Mouse (Mus musculus): ENCODE measurements around the gene Hnrnpul2. TPM values are rescaled to one million over a fixed set of nuclear protein-coding genes. Genes with fewer than 3 reads are reported as not detected.
A peak's percentile ranks its signal among the peaks of the same experiment; 100 is the strongest.

The Hnrnpul2 gene
- total and polyA plus RNA-seq, 3 experiments = 17.8 to 81.6 (median 44.3) TPM

DNA sequence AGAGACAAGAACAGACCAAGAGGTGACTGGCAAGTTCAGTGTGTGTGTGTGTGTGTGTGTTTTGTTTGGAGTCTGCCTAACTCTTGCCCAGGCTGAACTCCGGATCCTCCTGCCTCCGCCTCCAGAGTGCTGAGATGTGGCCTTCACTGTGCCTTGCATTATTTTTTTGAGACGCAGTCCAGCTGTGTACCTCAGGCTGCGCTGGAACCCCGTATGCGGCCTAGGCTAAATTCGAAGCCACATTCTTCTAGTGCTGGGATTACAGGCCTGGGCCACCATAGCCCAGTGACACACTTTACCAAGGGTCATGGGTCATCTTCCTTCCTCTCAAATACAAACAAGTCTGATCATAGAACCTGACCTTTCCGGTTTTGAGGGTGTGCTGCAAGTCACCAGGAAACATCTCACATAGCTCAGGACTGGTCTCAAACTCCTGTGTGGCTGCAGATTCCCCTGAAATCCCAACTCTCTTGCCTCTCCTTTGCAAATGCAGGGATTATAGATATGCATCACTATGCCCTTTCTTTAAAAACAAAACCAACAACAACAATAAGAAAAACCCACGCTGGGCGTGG lies 52.5 kb downstream of the Hnrnpul2 start:
- no peak for DNase-seq (ENCODE audit: extremely low read depth)
- TF ChIP-seq ZMIZ1 (IDR thresholded peaks at IDR 0.05; ENCODE audit: low read depth, low read length) = no peak
- TF ChIP-seq BHLHE40 (IDR thresholded peaks at IDR 0.05; ENCODE audit: low read depth, low read length) = no peak
- no peak for TF ChIP-seq MEF2A (IDR thresholded peaks at IDR 0.05; ENCODE audit: borderline replicate concordance, low read depth, low read length)
- no peak; the same call in 1 of the 2 replicates for TF ChIP-seq CHD1 (IDR thresholded peaks at IDR 0.05; ENCODE audit: low read depth, low read length)
- no peak for TF ChIP-seq MXI1 (IDR thresholded peaks at IDR 0.05; ENCODE audit: low read depth, low read length)
- TF ChIP-seq IRF4 (IDR thresholded peaks at IDR 0.05; ENCODE audit: low read depth, low read length) = no peak
- no peak for TF ChIP-seq USF1 (IDR thresholded peaks at IDR 0.05; ENCODE audit: low read depth, low read length)
- no peak for TF ChIP-seq E2F4 (IDR thresholded peaks at IDR 0.05; ENCODE audit: insufficient replicate concordance, low read depth, low read length)
- no peak for TF ChIP-seq USF2 (conservative IDR thresholded peaks at IDR 0.05; ENCODE audit: low read depth, low read length)
- TF ChIP-seq ZKSCAN1 (IDR thresholded peaks at IDR 0.05; ENCODE audit: borderline replicate concordance, low read depth, low read length) = no peak
- TF ChIP-seq TBP (conservative IDR thresholded peaks at IDR 0.05; ENCODE audit: low read depth, low read length) = no peak
- TF ChIP-seq MAFK (IDR thresholded peaks at IDR 0.05; ENCODE audit: insufficient replicate concordance, low read length) = no peak
- TF ChIP-seq NELFE (IDR thresholded peaks at IDR 0.05; ENCODE audit: low read depth, low read length) = no peak
- TF ChIP-seq EP300 (IDR thresholded peaks at IDR 0.05; ENCODE audit: low read length) = no peak
- no peak for TF ChIP-seq MYC (IDR thresholded peaks at IDR 0.05; ENCODE audit: low read depth, low read length)
- peak overlapping the region; percentile 43 for H3K4me2 ChIP-seq (ENCODE audit: insufficient read depth, low read depth, poor library complexity, severe bottlenecking)
- in situ Hi-C loops (cut with MboI; ENCODE audit: low pct_ligation_motif_present, low pct_unique_long_range_greater_than_20kb, low sequenced_read_pairs) (no loop called here), dilution Hi-C loops (cut with MboI; ENCODE audit: extremely low pct_ligation_motif_present, extremely low pct_unique_long_range_greater_than_20kb, low sequenced_read_pairs) (no loop called here)
- H3K9me3 ChIP-seq (replicated peaks; ENCODE audit: low read length) = no peaks in the 10 kb centered on the region
- H3K36me3 ChIP-seq (replicated peaks in 1 of 2; ENCODE audit: control insufficient read depth in 1 of 2, insufficient read depth in 1 of 2, low read length in 1 of 2) = peaks cover 25 to 43% of the 10 kb centered on the region in 2 experiments
- no peaks in the 10 kb centered on the region for H3K27me3 ChIP-seq (replicated peaks)
- peak overlapping the region; percentile 88 for H3K9ac ChIP-seq (ENCODE audit: insufficient read depth, low read depth)
- H3K79me2 ChIP-seq (replicated peaks; ENCODE audit: control insufficient read depth, extremely low read depth, insufficient read depth, poor library complexity, severe bottlenecking) = peaks cover 19% of the 10 kb centered on the region
- H3K4me1 ChIP-seq (ENCODE audit: control insufficient read depth in 1 of 2, insufficient read depth in 2 of 2) = peaks cover 2 to 16% of the 10 kb centered on the region in 2 experiments; a peak in 2 of 4 replicates
- H3K27ac ChIP-seq (ENCODE audit: insufficient read depth, low read depth) = no peak overlapping the region
- peak overlapping the region; percentile 84 to 97 (median 87) for H3K4me3 ChIP-seq (replicated peaks in 1 of 3; ENCODE audit: low read depth in 2 of 3, low read length in 2 of 3, poor library complexity in 1 of 3)

DNA sequence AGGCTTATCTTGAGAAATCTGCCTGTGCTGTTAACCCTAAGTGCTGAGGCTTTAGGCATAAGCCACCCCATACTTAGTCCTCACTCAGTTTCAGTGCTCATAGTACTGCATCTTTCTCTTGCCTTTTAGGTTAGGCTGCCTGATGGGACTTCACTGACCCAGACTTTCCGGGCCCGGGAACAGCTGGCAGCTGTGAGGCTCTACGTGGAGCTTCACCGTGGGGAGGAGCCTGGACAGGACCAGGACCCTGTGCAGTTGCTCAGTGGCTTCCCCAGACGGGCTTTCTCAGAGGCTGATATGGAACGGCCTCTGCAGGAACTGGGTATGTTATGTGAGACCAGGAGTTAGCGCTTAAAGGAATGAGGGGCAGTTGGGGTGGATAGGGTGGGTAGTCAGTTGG lies 55.2 kb downstream of the Hnrnpul2 start:
- no peak for DNase-seq (ENCODE audit: extremely low read depth)
- Histone ChIP-seq H3K4me2 (ENCODE audit: insufficient read depth, low read depth, poor library complexity, severe bottlenecking) (no peak overlapping the region), H3K27ac (ENCODE audit: insufficient read depth, low read depth) (no peak overlapping the region), H3K36me3 (replicated peaks in 1 of 2; ENCODE audit: control insufficient read depth in 1 of 2, insufficient read depth in 1 of 2, low read length in 1 of 2) (peaks cover 27 to 61% of the 10 kb centered on the region in 2 experiments), H3K79me2 (replicated peaks; ENCODE audit: control insufficient read depth, extremely low read depth, insufficient read depth, poor library complexity, severe bottlenecking) (peaks cover 19% of the 10 kb centered on the region), H3K4me1 (ENCODE audit: control insufficient read depth in 1 of 2, insufficient read depth in 2 of 2) (peaks cover 2 to 25% of the 10 kb centered on the region in 2 experiments; a peak in 3 of 4 replicates), H3K27me3 (replicated peaks) (no peaks in the 10 kb centered on the region), H3K9me3 (replicated peaks; ENCODE audit: low read length) (no peaks in the 10 kb centered on the region), H3K9ac (ENCODE audit: insufficient read depth, low read depth) (no peak overlapping the region), H3K4me3 (replicated peaks in 1 of 3; ENCODE audit: low read depth in 2 of 3, low read length in 2 of 3, poor library complexity in 1 of 3) (no peak overlapping the region)
- TF ChIP-seq MXI1 (IDR thresholded peaks at IDR 0.05; ENCODE audit: low read depth, low read length) = no peak
- no peak for TF ChIP-seq GABPA (IDR thresholded peaks at IDR 0.05; ENCODE audit: insufficient replicate concordance, low read depth, low read length)
- TF ChIP-seq CTCF (conservative IDR thresholded peaks at IDR 0.05 in 1 of 2, IDR thresholded peaks at IDR 0.05 in 1 of 2; ENCODE audit: low read depth in 2 of 2, low read length in 2 of 2) = no peak
- no peak for TF ChIP-seq POLR2AphosphoS2 (IDR thresholded peaks at IDR 0.05; ENCODE audit: low read depth, low read length)
- no peak for TF ChIP-seq USF2 (conservative IDR thresholded peaks at IDR 0.05; ENCODE audit: low read depth, low read length)
- no peak for TF ChIP-seq SIN3A (IDR thresholded peaks at IDR 0.05; ENCODE audit: low read length)
- no peak for TF ChIP-seq ZNF384 (IDR thresholded peaks at IDR 0.05; ENCODE audit: low read depth, low read length)
- TF ChIP-seq BHLHE40 (IDR thresholded peaks at IDR 0.05; ENCODE audit: low read depth, low read length) = no peak
- TF ChIP-seq ETS1 (conservative IDR thresholded peaks at IDR 0.05; ENCODE audit: low read depth, low read length) = no peak
- no peak for TF ChIP-seq PAX5 (IDR thresholded peaks at IDR 0.05; ENCODE audit: low read length)
- dilution Hi-C loops (cut with MboI; ENCODE audit: extremely low pct_ligation_motif_present, extremely low pct_unique_long_range_greater_than_20kb, low sequenced_read_pairs) = no loop called here
- in situ Hi-C loops (cut with MboI; ENCODE audit: low pct_ligation_motif_present, low pct_unique_long_range_greater_than_20kb, low sequenced_read_pairs) = no loop called here

Measured in CH12.LX (cell line).